ENCODE assay signal across 15 mouse cellular contexts in genomic region chr5:147055572-147056245, GRCm38 (mm10). TPM values are rescaled to one million over a fixed set of nuclear protein-coding genes. Genes with fewer than 3 reads are reported as not detected.
A peak's percentile ranks its signal among the peaks of the same experiment; 100 is the strongest.
DNase-seq lines count a peak whose midpoint lies in the region; ATAC-seq and TF ChIP-seq lines count a peak whose summit lies in the region.
"Had no signal": no experiment of that assay in that cellular context is flagged by ENCODE, and none has a peak within 500 bp of the region (broad histone marks: within the 10 kb centered on the region; RNA-seq: fewer than 3 reads in every experiment).

No protein-coding gene starts in this region.

- no peaks in the 10 kb centered on the region for H3K9me3 ChIP-seq in liver, postnatal 0 days (ENCODE audit: low read length)
- no peaks in the 10 kb centered on the region for H3K9me3 ChIP-seq in liver, embryonic 12.5 days (replicated peaks)
- H3K9me3 ChIP-seq in hindbrain, embryonic 11.5 days (ENCODE audit: control insufficient read depth, low read length), result no peaks in the 10 kb centered on the region
- H3K9me3 ChIP-seq: forebrain, embryonic 15.5 days; hindbrain, embryonic 15.5 days; limb, embryonic 12.5 days; neural tube, embryonic 12.5 days had no signal

- H3K4me3 ChIP-seq in liver, postnatal 0 days (ENCODE audit: low read depth, low read length), result no peak overlapping the region
- no peak overlapping the region for H3K4me3 ChIP-seq in liver, embryonic 12.5 days
- H3K4me3 ChIP-seq in hindbrain, embryonic 11.5 days (ENCODE audit: low read depth, low read length), result no peak overlapping the region
- H3K4me3 ChIP-seq: forebrain, embryonic 15.5 days; hindbrain, embryonic 15.5 days; limb, embryonic 12.5 days; neural tube, embryonic 12.5 days had no signal

- H3K4me2 ChIP-seq in liver, postnatal 0 days (ENCODE audit: low read depth, low read length), result no peak overlapping the region
- H3K4me2 ChIP-seq in liver, embryonic 12.5 days, result no peak overlapping the region
- H3K4me2 ChIP-seq in hindbrain, embryonic 11.5 days (replicated peaks; ENCODE audit: low read depth, low read length), result no peak overlapping the region
- H3K4me2 ChIP-seq: forebrain, embryonic 15.5 days; heart, embryonic 11.5 days; hindbrain, embryonic 15.5 days; limb, embryonic 12.5 days; neural tube, embryonic 12.5 days had no signal

- DNase-seq in frontal cortex, postnatal 25 days (ENCODE audit: low spot score in 2 of 2), result no peak
- no peak for DNase-seq in liver, postnatal 0 days
- peak; percentile 64 for DNase-seq in CD4-positive, CD25-positive, alpha-beta regulatory T cell, adult 2 months (ENCODE audit: low read depth, low spot score)
- DNase-seq in left cerebral cortex, postnatal 36 days (ENCODE audit: low spot score in 2 of 2), result peak; percentile 65 to 67
- DNase-seq in hindbrain, embryonic 11.5 days (ENCODE audit: low spot score), result no peak
- DNase-seq in thymus, postnatal 4 days, result no peak
- DNase-seq: kidney, postnatal 14 days; thymus, postnatal 36 days had no signal

- TF ChIP-seq EP300 in liver, postnatal 0 days (IDR thresholded peaks at IDR 0.05; ENCODE audit: low read depth), result no peak

- peaks cover 56% of the 10 kb centered on the region for H3K4me1 ChIP-seq in liver, postnatal 0 days (ENCODE audit: insufficient read depth)
- H3K4me1 ChIP-seq in liver, embryonic 12.5 days, result peaks cover 71% of the 10 kb centered on the region
- no peaks in the 10 kb centered on the region for H3K4me1 ChIP-seq in hindbrain, embryonic 11.5 days (replicated peaks; ENCODE audit: control insufficient read depth, insufficient read depth, low read length)

- 71% methylated on average over 6 of the region's 6 CpGs for WGBS in liver, postnatal 0 days (ENCODE audit: insufficient replicate concordance)
- 79% methylated on average over 6 of the region's 6 CpGs for WGBS in liver, embryonic 12.5 days (ENCODE audit: insufficient replicate concordance)
- WGBS in hindbrain, embryonic 11.5 days, result 88% methylated on average over 6 of the region's 6 CpGs

- no peak overlapping the region for H3K9ac ChIP-seq in liver, postnatal 0 days (replicated peaks)
- no peak overlapping the region for H3K9ac ChIP-seq in liver, embryonic 12.5 days
- H3K9ac ChIP-seq in hindbrain, embryonic 11.5 days (ENCODE audit: low read depth, low read length), result no peak overlapping the region
- H3K9ac ChIP-seq: forebrain, embryonic 15.5 days; hindbrain, embryonic 15.5 days; limb, embryonic 12.5 days; neural tube, embryonic 12.5 days had no signal

- TF ChIP-seq CTCF in liver, postnatal 0 days (IDR thresholded peaks at IDR 0.05; ENCODE audit: low read depth), result no peak

- H3K36me3 ChIP-seq in liver, postnatal 0 days (replicated peaks; ENCODE audit: insufficient read depth, low read length), result no peaks in the 10 kb centered on the region
- H3K36me3 ChIP-seq in liver, embryonic 12.5 days, result no peaks in the 10 kb centered on the region
- no peaks in the 10 kb centered on the region for H3K36me3 ChIP-seq in hindbrain, embryonic 11.5 days (ENCODE audit: control insufficient read depth, insufficient read depth, low read length)
- H3K36me3 ChIP-seq: forebrain, embryonic 15.5 days; hindbrain, embryonic 15.5 days; limb, embryonic 12.5 days; neural tube, embryonic 12.5 days had no signal

- ATAC-seq in frontal cortex, adult (ENCODE audit: low TSS enrichment), result peak; percentile 83
- ATAC-seq in liver, postnatal 0 days, result no peak
- no peak for ATAC-seq in liver, embryonic 12.5 days
- ATAC-seq in hindbrain, embryonic 11.5 days (ENCODE audit: low FRiP score), result no peak
- ATAC-seq: forebrain, embryonic 15.5 days had no signal

- peak overlapping the region; percentile 82 for H3K27ac ChIP-seq in liver, postnatal 0 days (ENCODE audit: low read depth)
- H3K27ac ChIP-seq in liver, embryonic 12.5 days, result no peak overlapping the region
- H3K27ac ChIP-seq in hindbrain, embryonic 11.5 days (ENCODE audit: low read depth, low read length), result no peak overlapping the region
- H3K27ac ChIP-seq: forebrain, embryonic 15.5 days; hindbrain, embryonic 15.5 days; limb, embryonic 12.5 days; neural tube, embryonic 12.5 days had no signal

- intact Hi-C loops in left cerebral cortex, postnatal 36 days (cut with DNase I), result no loop called here

- H3K27me3 ChIP-seq in liver, postnatal 0 days (ENCODE audit: insufficient read depth, low read length), result no peaks in the 10 kb centered on the region
- H3K27me3 ChIP-seq in liver, embryonic 12.5 days (replicated peaks), result no peaks in the 10 kb centered on the region
- H3K27me3 ChIP-seq in hindbrain, embryonic 11.5 days (ENCODE audit: control insufficient read depth, insufficient read depth, low read length), result no peaks in the 10 kb centered on the region
- H3K27me3 ChIP-seq: forebrain, embryonic 15.5 days; hindbrain, embryonic 15.5 days; neural tube, embryonic 12.5 days had no signal

RNA-seq across cellular contexts. Expression of gene Lnx2, which starts 20.7 kb away (rescaled TPM):
- polyA plus RNA-seq in liver, postnatal 0 days (2015; fragmentation: Nextera tagmentation; extraction: Ambion mirVana), result 5.4 and 6.9 TPM in 2 replicates
- polyA plus RNA-seq in liver, embryonic 12.5 days (2016; fragmentation: Nextera tagmentation; extraction: Ambion mirVana), result 6.5 and 6.8 TPM in 2 replicates
- total RNA-seq in left cerebral cortex, postnatal 36 days (2021), result 1 to 10 TPM; 5.0 to 5.8 TPM
- polyA plus RNA-seq in hindbrain, embryonic 11.5 days (2014; fragmentation: Nextera tagmentation; extraction: Ambion mirVana), result 7.7 and 8.4 TPM in 2 replicates

RNA-seq across cellular contexts. Expression of gene Polr1d, which starts 21.1 kb away (rescaled TPM):
- polyA plus RNA-seq in liver, postnatal 0 days (2015; fragmentation: Nextera tagmentation; extraction: Ambion mirVana), result 72.2 and 72.9 TPM in 2 replicates
- polyA plus RNA-seq in liver, embryonic 12.5 days (2016; fragmentation: Nextera tagmentation; extraction: Ambion mirVana), result 116 TPM in 2 replicates
- total RNA-seq in left cerebral cortex, postnatal 36 days (2021), result 10 to 100 TPM; 61.3 to 78.1 TPM
- 112 and 119 TPM in 2 replicates for polyA plus RNA-seq in hindbrain, embryonic 11.5 days (2014; fragmentation: Nextera tagmentation; extraction: Ambion mirVana)

Comparison
In these comparisons a context has a peak if more than half of its experiments do, and no peak if none do; other contexts are left out.
1. DNase-seq: peak in CD4-positive, CD25-positive, alpha-beta regulatory T cell, adult 2 months (single experiment) and left cerebral cortex, postnatal 36 days (2 of 2); none in frontal cortex, postnatal 25 days (0 of 2), liver, postnatal 0 days (single experiment), hindbrain, embryonic 11.5 days (single experiment) and thymus, postnatal 4 days (single experiment).